Mouse (Mus musculus) thymus, postnatal 36 days (tissue): Measurements from ENCODE around the gene Slc35c1.

ENCODE experiments used
- DNase-seq, 2 experiments: peaks; one replicate each; pipeline ENCODE4 v3.0.0; 2022; ENCODE audit warnings: mixed read lengths in 2 of 2

Slc35c1 gene

DNA sequence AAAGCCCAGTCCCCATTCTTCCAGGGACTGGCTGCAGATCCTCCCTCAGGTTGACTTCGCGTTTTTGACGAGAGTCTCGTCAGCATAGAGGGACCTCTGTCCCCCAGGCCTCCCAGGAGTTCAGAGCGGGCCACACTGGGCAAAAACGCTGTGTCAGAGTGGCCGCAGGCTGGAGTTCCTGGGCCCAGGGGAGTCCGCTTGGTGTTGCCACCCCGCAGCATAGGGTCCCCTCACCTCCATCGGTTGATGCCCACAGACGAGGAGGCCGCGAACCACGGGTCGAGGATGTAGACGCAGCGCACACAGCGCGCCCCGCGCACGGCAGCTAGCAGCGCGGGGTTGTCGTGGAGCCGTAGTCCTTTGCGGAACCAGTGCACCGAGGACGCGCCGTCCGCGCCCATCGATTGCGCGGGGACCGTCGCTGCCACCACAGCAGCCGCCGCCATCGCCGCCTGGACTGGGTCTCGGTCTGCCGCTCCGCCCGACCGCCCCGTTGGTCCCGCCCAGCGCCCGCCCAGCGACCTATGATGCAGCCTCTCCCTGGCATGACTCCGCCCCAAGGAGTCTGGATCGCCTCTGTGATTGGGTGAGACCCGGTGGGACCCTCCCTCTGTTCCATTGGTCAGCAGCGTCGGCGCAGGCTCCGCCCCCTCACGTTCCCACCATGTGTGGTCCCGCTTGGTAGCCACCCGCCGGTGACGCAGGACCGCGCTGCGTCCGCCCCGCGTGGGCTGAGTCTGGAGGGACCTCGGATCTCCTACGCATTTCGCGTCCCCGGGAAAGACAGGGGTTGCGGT, 26.6 kb downstream of the Slc35c1 start, which contains the start of gene Cry2:
Gene Cry2, minus strand, starts transcription at position 466 of the 797 bp plus-strand sequence.
- peak; percentile 98 for DNase-seq

DNA sequence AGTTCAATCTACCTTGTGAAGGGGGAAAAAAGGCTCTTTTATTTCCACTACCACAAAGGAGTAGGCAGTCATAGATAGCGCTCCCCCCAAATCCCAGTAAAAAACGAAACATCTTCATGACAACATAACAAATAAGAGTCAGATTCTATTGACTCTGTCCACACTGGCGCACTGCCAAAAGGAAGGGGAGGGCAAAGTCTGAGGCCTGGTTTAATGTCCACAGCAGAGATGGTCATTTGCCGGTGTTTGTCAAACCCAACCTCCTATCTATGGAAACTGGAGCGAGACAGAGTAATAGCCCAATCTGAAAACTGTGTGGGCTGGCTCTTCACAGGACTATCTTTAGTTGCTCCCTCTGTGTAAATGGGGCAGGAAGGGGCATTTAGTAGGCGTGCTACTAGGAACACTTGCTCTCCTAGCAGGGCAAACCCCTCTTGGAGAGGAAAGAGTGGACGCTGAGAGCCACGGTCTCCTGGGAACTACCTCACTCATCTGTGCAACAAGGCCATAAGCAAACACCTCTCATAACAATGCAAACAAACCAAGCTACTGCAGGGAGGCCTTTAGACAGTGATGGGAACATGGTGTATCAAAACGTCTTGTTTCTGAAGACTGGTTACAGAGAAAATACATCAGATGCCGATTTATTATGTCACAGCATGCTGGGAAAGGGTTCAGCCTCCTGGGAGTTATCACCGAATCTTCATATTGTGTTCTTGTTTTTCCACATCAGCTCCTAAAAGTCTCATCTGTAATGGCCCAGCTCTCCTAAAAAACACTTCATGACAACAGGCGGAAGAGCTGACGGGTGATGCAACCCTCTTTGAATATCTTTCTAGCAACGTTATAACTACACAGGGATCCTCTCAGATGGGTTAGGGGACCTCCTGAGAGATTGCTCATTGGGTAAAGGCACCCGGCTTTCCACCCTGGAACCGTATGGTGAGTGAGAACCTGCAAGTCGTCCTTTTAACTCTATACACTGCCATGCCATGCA, 27.7 kb downstream of the Slc35c1 start:
- DNase-seq: no peak

DNA sequence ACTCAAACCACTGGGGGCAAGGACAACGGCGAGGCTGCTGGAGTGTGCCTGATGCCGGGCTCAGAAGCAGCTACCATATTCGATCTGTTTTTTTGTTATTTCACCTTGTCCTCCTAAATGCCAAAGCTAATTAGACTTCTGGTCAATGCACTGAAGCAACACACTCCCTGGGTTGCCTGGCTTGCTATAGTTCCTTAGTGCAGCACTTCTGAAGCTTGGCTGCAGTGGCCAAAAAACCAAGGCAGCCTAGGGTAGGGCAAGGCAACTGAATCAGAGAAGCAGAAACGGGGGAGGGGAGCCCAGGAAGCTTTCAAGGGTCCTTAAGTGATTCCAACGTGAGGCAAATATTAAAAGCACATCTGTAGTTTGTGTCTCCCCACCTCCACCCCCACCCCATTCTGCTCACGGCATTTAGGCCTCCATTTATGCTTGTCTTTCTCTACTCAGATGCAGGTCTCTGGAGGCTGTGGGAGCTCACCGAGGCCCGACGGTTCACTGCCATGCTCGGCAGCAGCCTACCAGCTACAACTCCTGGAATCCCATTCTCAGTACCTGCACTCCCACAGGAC, 28.6 kb downstream of the Slc35c1 start:
- DNase-seq: no peak

DNA sequence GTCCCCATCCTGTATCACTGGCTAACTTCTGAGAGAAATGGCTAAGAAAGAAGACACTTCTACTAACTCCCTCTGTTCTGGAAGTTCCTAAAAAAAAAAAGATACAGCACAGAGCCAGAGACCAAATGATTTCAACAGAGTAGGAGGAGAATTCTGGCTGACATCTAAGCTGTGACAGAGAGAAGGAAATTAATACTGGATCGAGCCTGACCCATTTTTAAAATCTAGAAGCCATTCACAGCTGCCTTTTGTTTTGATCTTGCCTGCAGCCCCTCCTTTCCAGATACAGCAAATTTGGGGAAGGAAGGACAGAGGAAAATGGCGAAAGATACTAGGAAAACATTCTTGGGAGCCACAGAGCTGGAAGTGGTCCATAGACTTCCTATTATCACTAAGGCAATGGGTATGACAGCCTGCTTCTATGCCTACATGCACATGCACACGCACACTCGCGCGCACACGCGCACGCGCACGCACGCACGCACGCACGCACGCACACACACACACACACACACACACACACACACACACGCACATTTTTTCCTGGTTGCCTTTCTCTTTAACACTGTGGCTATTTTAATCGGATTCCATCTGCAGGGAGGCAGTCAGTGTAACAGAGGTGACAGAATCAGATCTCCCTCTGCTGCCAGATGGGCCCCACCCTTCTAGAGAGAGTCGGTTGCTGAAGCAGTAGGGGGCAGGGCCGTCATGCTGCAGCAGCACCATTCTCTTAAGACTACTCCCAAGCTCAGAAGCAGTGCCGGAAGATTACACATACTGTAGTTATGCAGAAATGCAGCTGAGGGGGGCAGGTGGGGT, 29.4 kb downstream of the Slc35c1 start:
- DNase-seq: no peak

DNA sequence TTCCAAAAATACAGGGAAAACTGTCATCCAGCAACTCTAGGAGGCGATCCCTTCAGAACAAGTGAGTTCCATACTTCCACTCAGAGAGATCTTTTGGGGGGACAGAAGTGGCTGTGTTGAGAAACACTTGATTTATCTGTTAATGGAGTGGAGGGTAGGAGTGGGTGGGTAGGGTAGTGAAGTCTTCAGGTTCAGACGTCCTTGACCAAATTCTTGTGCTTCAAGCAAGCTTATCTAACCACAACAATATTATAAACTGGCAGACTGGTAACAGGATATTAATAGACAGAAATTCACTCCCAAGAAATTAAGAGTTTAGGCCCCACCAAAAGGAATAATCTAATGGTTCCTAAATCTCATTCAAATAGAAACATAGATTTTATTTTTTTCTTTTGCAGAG, 30.2 kb downstream of the Slc35c1 start:
- DNase-seq: no peak

DNA sequence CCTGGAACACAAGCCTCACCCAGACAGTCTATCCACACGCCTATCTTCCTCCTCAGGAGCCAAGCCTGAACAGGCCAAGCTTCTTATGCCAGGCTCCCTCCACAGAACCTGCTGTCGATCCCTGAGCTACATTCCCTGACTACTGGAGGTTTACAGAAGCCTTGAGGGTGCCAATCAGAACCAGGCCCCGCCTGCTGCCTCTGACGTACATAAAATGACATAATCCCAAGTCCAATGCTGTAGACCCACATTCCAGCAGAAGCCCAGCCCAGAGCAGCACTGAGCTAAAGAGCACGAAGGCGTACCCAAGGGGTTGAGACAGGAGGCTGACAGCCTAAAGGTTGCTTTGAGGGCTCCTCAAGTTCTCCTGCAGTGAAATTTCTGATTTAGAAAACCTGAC, 32.5 kb downstream of the Slc35c1 start:
- no peak for DNase-seq

DNA sequence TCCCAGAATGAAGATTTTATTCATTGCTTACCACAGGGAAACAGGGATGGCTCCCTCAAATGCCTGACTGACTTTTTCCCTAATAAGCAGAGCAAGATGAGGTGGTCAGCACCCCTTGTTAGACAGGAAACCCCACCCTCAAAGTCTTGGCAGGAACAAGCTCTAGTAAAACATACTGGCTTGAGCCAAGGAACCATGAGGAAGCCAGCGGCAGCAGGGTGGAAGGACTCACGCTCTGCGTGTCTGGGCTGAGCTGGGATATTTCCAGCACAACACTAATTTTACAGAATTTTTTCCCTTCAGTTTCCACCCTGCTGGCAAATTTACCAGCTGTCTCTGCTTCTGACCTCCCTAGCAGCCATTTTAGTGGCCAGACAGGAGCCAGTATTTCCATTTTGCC, 33.9 kb downstream of the Slc35c1 start:
- DNase-seq: no peak

DNA sequence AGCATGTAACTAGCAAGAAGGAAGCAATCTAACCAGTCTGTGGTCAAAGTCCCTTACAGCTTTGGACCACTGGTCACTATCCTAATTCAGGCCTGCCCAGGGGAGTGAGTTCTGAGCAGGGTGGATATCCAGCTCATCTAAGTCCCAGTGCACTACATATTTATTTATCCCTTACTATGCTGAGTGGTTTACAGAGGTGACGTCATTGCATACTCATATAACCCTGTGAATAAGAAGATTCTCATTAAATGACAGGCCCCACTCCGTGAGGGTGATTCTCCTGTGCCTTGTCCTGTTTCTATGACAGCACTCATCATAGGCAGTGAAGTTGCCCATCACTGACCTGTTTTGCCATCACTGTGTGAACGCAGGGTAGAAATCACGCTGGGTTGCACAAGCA, 35.0 kb downstream of the Slc35c1 start:
- DNase-seq: no peak

DNA sequence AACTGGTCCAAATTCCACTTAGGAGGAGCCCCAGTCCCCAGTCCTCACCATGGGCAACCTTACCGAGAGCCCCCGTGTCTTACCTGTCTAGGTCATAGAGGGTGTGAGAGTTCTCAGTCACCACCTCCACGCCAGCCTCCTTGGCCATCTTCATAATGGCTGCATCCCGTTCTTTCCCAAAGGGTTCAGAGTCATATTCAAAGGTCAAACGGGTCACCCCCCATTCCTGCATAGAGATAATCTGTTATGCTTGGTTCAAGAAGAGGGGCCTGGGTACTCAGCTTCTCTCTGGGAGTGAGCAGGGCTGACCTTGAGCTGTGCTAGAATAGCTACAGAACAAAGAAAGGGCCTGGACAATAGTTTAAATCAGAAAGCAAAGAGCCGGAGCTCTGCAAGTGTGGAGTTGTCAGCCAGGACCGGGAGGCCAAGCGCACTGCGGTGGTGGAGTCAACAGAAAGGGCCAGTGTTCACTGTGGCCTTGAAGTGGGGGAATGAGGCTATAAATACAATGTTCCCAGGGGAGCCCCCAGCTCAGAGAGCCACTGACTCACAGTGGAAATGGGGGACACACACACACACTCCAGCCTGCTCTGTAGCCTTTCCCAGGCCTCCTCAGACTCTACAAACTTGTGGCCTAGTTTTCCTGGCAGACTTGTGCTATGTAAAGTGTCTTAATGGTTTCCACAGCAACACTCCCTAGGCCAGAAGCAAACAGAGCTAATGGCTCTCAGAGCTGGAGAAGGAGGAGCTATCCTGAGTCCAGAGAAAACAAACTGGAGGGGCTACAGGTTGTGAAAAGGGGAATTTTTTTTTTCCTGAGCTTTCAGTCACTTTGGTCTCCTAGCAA, 35.7 kb downstream of the Slc35c1 start:
- DNase-seq: no peak

DNA sequence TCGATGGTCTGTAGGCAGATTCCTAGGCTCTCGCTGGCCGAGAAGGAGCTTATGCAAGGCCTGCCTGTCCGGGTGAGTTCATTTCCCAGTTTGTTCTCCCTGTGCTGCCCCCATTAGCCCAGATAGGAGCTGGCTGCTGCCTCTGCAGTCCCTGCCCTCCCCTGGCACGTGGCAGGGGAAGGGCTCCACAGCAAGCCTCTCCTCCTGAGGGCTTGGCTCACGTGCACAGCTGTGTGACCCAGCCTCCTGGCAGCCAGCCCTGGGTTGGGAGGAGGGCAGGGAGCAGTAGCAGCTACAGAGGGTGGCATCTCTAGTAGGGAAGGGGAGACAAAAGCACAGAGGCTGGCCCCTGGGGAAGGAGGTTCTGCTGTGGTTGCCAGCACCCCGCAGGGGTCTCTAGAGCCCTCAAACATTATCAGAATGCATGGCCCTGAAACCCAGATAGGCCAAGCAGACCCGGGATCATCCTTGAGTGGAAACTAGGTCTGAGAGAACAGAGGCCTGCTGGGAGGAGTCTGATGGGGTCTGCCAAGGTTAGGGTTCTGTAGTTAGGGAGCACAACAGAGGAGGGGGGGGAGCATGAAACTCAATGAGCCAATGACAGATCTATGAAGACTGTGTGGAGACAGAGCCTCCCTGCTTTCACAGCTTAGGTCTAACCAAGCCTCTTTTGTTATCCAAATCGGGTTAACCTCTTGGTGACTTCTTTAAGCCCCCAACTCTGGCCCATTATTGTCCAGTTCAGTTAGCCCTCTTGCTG, 36.5 kb downstream of the Slc35c1 start:
- DNase-seq: no peak

DNA sequence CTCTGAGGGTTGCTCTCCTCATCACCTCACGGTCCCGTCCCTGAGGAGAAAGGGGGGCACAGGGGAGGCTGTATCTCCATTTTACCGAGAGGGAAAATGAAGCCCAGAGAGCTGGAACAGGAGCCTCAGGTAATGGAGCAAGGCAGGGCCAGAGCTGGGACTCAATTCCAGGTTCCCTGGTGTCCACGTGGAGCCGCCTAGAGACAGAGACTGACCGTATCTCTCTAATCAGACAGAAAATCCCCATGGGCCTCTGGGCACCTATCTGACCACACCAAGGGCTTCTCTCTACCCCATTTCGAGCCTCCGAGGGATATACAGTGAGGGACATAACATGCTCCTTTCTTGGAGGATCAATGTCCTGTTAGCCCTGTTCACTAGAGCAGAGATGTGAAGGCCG, 37.2 kb downstream of the Slc35c1 start:
- no peak for DNase-seq

DNA sequence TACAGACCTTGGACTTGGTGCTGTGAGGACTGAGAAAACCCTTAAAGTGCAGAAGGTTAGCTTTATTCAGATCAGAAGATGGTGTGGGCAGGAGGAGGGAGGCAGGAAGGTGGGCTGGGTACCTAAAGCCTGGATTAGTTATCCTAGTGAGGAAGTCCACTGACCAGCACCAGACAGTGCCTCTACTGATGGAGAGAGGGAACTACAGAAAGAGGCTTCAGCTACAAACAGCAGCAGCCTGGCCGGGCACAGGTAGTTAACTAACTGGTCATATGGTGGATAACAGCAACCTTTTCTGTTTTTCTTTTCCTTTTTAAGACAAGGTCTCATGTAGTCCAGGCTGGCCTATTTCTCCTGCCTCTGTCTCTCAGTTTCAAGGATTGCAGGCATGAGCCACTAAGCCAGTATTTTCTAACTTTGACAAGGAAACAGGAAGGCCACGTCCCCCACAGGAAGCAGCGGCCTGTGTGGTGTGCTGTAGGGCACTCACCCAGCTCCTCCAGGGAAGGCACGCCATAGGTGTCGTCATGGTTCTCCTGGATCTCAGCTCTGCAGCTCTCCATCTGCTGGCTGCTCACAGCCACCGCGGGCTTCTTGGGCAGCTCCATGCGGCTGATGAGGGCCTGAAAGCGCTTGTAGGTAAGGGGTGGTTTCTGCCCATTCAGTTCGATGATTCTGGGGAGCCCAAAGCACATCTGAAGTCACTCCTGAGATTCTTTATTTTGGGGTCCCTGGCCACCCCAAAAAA, 37.8 kb downstream of the Slc35c1 start:
- no peak for DNase-seq

DNA sequence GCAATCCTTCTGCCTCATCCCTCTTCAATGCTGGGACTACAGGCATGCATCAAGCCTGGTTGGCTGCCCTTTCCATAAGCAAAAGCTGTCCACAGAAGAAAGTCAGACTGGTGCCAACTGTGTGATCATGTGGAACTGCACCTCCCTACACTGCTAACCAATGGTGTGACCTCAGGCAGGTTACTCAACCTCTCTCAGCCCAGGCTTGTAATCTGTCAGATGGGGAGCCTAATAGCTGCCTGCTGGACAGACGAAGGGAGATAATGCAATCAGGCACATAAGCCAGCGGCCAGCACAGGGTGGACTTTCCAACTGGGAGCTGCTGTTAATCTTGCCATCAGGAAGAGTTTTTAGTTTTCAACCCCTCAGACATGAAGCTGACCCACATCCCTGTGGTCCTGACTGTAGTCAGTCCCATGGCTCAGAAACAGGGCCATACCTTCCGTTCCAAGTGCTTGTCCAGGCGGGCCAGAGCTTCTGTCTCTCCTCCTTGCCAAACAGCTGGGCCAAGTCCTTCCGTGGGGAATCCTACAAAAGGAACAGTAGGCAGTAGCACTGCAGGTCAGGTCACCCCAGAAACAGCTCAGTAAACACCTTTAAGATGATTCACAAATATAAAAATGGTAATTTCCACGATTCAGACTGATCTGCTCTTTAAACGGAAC, 38.5 kb downstream of the Slc35c1 start:
- DNase-seq: no peak

DNA sequence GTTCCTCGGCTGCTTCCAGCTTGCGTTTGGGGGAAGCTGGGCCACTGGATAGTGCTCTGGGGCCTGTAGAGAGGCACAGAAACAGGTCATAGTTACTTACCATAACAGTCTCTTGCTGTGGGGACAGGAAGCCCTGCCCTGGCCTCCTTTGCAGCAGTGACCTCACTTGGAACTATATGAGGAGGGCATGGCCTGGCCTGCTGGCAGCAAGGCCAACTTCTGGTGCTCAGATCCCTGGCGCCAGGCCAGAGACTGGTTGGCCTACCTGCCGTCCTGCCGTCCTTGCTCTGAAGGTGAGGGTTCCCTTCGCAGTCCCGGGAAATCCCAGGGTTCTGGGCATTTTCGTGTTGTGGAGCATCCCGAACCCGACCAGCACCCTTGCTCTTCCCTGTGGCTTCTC, 48.6 kb downstream of the Slc35c1 start:
- DNase-seq: no peak

DNA sequence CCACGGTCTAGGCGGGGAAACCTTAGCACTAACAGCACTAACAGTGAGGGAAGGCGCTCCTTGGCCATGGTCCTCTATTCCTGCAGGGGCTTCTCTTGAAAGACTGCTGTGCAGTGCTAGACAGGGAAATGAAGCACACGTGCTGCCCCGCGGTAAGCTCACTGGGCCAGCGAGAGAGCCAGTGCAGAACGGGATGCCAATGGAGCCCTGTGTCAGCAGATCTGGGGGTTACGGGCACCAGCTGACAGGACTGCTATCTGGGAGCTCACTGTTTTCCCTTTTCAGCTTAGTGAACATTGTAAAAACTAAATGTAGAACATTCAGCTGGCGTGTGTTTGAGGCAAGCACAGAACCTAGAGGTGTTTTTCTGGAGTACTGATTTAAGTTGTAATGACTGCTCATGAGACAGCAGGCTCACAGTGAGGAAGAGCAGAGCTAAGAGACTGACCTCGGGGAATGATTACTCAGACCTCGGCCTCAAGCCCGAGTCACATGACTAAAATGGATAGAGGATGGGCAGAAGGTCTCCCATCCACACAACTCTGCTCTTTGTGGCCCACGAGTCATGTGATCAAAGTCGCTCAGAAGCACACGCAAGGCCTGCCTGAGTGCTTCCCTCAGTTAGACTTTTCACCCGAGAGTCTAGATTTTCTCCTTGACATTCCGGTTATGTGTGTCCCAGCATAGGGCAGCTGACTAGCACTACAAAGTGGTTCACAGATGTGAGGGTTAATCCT, 51.9 kb downstream of the Slc35c1 start:
- DNase-seq: no peak

DNA sequence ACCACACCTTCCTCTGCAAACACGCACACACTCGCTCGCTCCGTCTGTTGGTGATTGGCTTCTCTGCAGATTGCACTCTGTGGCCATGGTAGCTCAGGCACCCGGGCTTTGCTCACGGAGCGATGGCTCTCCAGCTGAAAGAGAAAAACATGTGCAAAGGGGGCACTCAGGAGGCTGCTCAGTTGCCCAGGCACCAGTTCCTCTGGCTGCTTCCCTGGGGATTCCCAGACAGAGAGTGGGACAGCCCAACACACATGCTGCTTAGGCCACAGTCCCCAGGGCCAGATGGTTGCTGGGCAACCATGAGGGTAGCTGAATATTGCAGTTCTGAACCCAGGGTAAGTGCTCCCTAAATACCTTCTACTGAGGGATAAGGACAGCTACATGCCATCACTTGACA, 54.7 kb downstream of the Slc35c1 start:
- no peak for DNase-seq

DNA sequence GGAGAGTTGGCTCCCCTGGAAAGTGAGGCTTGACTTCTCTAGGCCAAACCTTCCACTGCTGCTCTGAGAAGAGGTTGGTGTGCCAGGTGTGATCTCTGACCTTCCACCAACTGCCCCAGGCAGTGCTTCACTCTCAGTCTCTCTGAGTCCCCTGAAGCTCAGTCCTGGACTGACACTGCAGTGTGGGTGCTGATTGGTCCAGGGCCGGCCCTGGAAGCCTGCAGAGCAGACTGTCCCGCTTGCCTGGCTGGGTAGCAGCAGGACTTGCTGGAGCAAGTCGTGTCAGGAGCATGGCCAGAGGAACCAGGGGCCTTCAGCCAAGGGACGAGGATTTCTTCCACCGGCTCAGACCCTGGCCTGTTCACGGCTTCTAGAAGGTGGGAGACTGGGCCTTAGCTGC, 55.6 kb downstream of the Slc35c1 start:
- no peak for DNase-seq

DNA sequence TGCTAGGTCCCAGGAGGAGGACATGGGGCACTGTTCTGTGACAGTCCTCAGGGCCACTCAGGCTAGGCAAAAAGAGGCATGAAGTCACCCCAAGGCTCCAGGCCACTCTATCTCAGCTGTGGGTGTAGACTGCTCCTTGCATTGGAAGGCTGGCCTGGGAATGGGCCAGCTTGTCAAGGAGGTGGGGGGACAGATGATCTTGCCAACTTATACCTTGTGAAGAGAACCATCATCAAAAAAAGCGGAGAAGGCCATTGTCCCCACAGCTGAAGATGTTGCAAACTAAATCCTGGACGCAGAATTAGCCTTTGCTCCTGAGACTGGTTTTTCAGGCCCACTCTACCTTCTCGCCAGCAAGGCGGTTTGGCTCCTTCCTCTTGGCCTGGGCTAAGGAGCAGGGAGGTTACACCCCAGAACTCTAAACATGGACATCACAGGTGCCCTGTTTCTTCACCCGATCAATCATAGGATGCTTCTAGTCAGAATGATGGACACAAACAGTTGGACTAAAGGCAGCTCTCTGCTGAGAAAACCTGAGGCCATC, 56.5 kb downstream of the Slc35c1 start:
- no peak for DNase-seq
